ENCODE assay signal across 9 mouse cellular contexts in the genomic region with DNA sequence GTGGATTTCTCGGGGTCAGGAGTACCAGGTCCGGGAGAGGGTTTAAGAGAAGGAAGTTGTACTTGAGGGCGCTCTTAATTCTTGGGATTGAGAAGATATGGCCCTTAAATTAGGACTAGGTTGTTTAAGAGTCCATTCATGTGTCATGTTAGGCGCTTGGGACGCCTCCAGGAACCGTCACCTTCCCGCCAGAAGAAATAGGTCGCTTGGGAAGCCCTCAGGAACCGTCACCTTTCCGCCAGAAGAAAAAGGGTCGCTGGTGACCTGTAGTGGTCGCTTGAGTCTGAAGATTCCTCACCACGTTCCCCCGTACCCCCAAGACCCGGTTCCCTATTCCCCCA. TPM values are rescaled to one million over a fixed set of nuclear protein-coding genes. Genes with fewer than 3 reads are reported as not detected.
DNase-seq lines count a peak whose midpoint lies in the region; ATAC-seq and TF ChIP-seq lines count a peak whose summit lies in the region.
"Had no signal": no experiment of that assay in that cellular context is flagged by ENCODE, and none has a peak within 500 bp of the region (broad histone marks: within the 10 kb centered on the region; RNA-seq: fewer than 3 reads in every experiment).

No protein-coding gene starts in this region.

- H3K9me3 ChIP-seq in forebrain, embryonic 11.5 days (ENCODE audit: control insufficient read depth, low read length): no peaks in the 10 kb centered on the region
- H3K9me3 ChIP-seq in kidney, postnatal 0 days (replicated peaks; ENCODE audit: low read length): no peaks in the 10 kb centered on the region
- H3K9me3 ChIP-seq in midbrain, embryonic 12.5 days: no peaks in the 10 kb centered on the region

- WGBS in forebrain, embryonic 11.5 days: under 1% methylated on average over 15 of the region's 15 CpGs
- 0% methylated on average over 15 of the region's 15 CpGs for WGBS in kidney, postnatal 0 days
- WGBS in midbrain, embryonic 12.5 days: 2% methylated on average over 15 of the region's 15 CpGs

- peaks cover 2% of the 10 kb centered on the region; the same call in 1 of the 2 replicates for H3K36me3 ChIP-seq in forebrain, embryonic 11.5 days (ENCODE audit: control insufficient read depth, insufficient read depth, low read length)
- H3K36me3 ChIP-seq in kidney, postnatal 0 days (ENCODE audit: insufficient read depth, low read length): peaks cover 4% of the 10 kb centered on the region; the same call in 1 of the 2 replicates
- H3K36me3 ChIP-seq in midbrain, embryonic 12.5 days: peaks cover 5% of the 10 kb centered on the region

- intact Hi-C loops in heart, postnatal 36 days (cut with DNase I): loop anchor here (1.0 to 5.0 kb wide), 2 partner anchors 12 to 832 kb away; a partner anchor contains a TSS

- no peaks in the 10 kb centered on the region for H3K27me3 ChIP-seq in forebrain, embryonic 11.5 days (ENCODE audit: control insufficient read depth, insufficient read depth, low read length)
- H3K27me3 ChIP-seq in kidney, postnatal 0 days (ENCODE audit: insufficient read depth, low read length): no peaks in the 10 kb centered on the region
- no peaks in the 10 kb centered on the region for H3K27me3 ChIP-seq in midbrain, embryonic 12.5 days
- H3K27me3 ChIP-seq: Patski had no signal

- peak; percentile 92 for DNase-seq in heart, adult 11 months
- no peak for DNase-seq in heart, postnatal 36 days
- peak; percentile 7 for DNase-seq in MEL-GATA-1-ER (ENCODE audit: extremely low read depth, low read depth)
- no peak for DNase-seq in forebrain, embryonic 11.5 days (ENCODE audit: low spot score)
- no peak for DNase-seq in kidney, postnatal 0 days (ENCODE audit: low spot score)
- DNase-seq in yolk sac, embryonic 10.5 days (ENCODE audit: low spot score): no peak
- no peak for DNase-seq in gastrocnemius, adult 18-20 months (ENCODE audit: low spot score)

- ATAC-seq in forebrain, embryonic 11.5 days (replicated peaks; ENCODE audit: low FRiP score): no peak
- no peak for ATAC-seq in kidney, postnatal 0 days (replicated peaks; ENCODE audit: low FRiP score, low read depth)
- ATAC-seq in midbrain, embryonic 12.5 days (ENCODE audit: low FRiP score, low read depth): no peak

- H3K4me1 ChIP-seq in forebrain, embryonic 11.5 days (replicated peaks; ENCODE audit: control insufficient read depth, insufficient read depth, low read length): peaks cover 4% of the 10 kb centered on the region; the same call in 1 of the 2 replicates
- peaks cover 11% of the 10 kb centered on the region for H3K4me1 ChIP-seq in kidney, postnatal 0 days (replicated peaks; ENCODE audit: insufficient read depth, low read length)
- peaks cover 33% of the 10 kb centered on the region for H3K4me1 ChIP-seq in midbrain, embryonic 12.5 days

- H3K4me2 ChIP-seq in forebrain, embryonic 11.5 days (ENCODE audit: low read depth, low read length, severe bottlenecking): peak overlapping the region; percentile 51
- H3K4me2 ChIP-seq in kidney, postnatal 0 days (ENCODE audit: low read length): peak overlapping the region; percentile 63
- peak overlapping the region; percentile 82 for H3K4me2 ChIP-seq in midbrain, embryonic 12.5 days (replicated peaks)

- peak overlapping the region; percentile 98 for H3K4me3 ChIP-seq in forebrain, embryonic 11.5 days (ENCODE audit: low read depth, low read length)
- peak overlapping the region; percentile 97 for H3K4me3 ChIP-seq in kidney, postnatal 0 days (replicated peaks; ENCODE audit: low read depth, low read length)
- H3K4me3 ChIP-seq in midbrain, embryonic 12.5 days: peak overlapping the region; percentile 94

- peak overlapping the region; percentile 100 for H3K27ac ChIP-seq in forebrain, embryonic 11.5 days (ENCODE audit: low read depth, low read length)
- H3K27ac ChIP-seq in kidney, postnatal 0 days: peak overlapping the region; percentile 93
- peak overlapping the region; percentile 99 for H3K27ac ChIP-seq in midbrain, embryonic 12.5 days (replicated peaks)

- no peak for TF ChIP-seq CTCF in kidney, postnatal 0 days (IDR thresholded peaks at IDR 0.05; ENCODE audit: low read depth)

- H3K9ac ChIP-seq in forebrain, embryonic 11.5 days (ENCODE audit: low read length): peak overlapping the region; percentile 67
- H3K9ac ChIP-seq in kidney, postnatal 0 days (ENCODE audit: low read depth, low read length): peak overlapping the region; percentile 98
- H3K9ac ChIP-seq in midbrain, embryonic 12.5 days (replicated peaks): peak overlapping the region; percentile 99

RNA-seq across cellular contexts. Expression of a gene that starts 0.5 kb away (rescaled TPM):
- 10 to 100 TPM; 30.0 to 32.4 TPM for total RNA-seq in heart, postnatal 36 days (2021)
- 99.4 and 101 TPM in 2 replicates for polyA plus RNA-seq in forebrain, embryonic 11.5 days (2014; fragmentation: Nextera tagmentation; extraction: Ambion mirVana)
- polyA plus RNA-seq in kidney, postnatal 0 days (2015; fragmentation: Nextera tagmentation; extraction: Ambion mirVana): 94.0 and 98.3 TPM in 2 replicates
- 99.0 and 105 TPM in 2 replicates for polyA plus RNA-seq in midbrain, embryonic 12.5 days (2016; fragmentation: Nextera tagmentation; extraction: Ambion mirVana)
- total RNA-seq in gastrocnemius, adult 18-20 months (2021): 10 to 100 TPM; 10.9 to 12.0 TPM

RNA-seq across cellular contexts. Expression of a gene that starts 1.5 kb away (rescaled TPM):
- 10 to 100 TPM; 81.3 to 87.0 TPM for total RNA-seq in heart, postnatal 36 days (2021)
- 230 and 249 TPM in 2 replicates for polyA plus RNA-seq in forebrain, embryonic 11.5 days (2014; fragmentation: Nextera tagmentation; extraction: Ambion mirVana)
- polyA plus RNA-seq in kidney, postnatal 0 days (2015; fragmentation: Nextera tagmentation; extraction: Ambion mirVana): 169 and 174 TPM in 2 replicates
- 238 and 256 TPM in 2 replicates for polyA plus RNA-seq in midbrain, embryonic 12.5 days (2016; fragmentation: Nextera tagmentation; extraction: Ambion mirVana)
- 10 to 100 TPM; 39.5 to 44.5 TPM for total RNA-seq in gastrocnemius, adult 18-20 months (2021)

RNA-seq across cellular contexts. Expression of a gene that starts 12.6 kb away (rescaled TPM):
- total RNA-seq in heart, postnatal 36 days (2021): 10 to 100 TPM; 20.5 to 20.6 TPM
- polyA plus RNA-seq in forebrain, embryonic 11.5 days (2014; fragmentation: Nextera tagmentation; extraction: Ambion mirVana): 46.8 and 48.9 TPM in 2 replicates
- 52.2 and 53.5 TPM in 2 replicates for polyA plus RNA-seq in kidney, postnatal 0 days (2015; fragmentation: Nextera tagmentation; extraction: Ambion mirVana)
- polyA plus RNA-seq in midbrain, embryonic 12.5 days (2016; fragmentation: Nextera tagmentation; extraction: Ambion mirVana): 36.6 and 44.3 TPM in 2 replicates
- total RNA-seq in gastrocnemius, adult 18-20 months (2021): 10 to 100 TPM; 21.2 to 24.5 TPM

RNA-seq across cellular contexts. Expression of a gene that starts 13.5 kb away (rescaled TPM):
- not detected for total RNA-seq in heart, postnatal 36 days (2021)
- polyA plus RNA-seq in forebrain, embryonic 11.5 days (2014; fragmentation: Nextera tagmentation; extraction: Ambion mirVana): 1.7 and 2.4 TPM in 2 replicates
- 1.8 and 2.4 TPM in 2 replicates for polyA plus RNA-seq in kidney, postnatal 0 days (2015; fragmentation: Nextera tagmentation; extraction: Ambion mirVana)
- polyA plus RNA-seq in midbrain, embryonic 12.5 days (2016; fragmentation: Nextera tagmentation; extraction: Ambion mirVana): 2.3 and 2.4 TPM in 2 replicates
- total RNA-seq in gastrocnemius, adult 18-20 months (2021): not detected

RNA-seq across cellular contexts. Expression of a gene that starts 43.9 kb away (rescaled TPM):
- total RNA-seq in heart, postnatal 36 days (2021): 1 to 10 TPM in 1 of 2 experiments, under 1 TPM in 1; 0.24 to 1.1 TPM
- 28.9 and 34.6 TPM in 2 replicates for polyA plus RNA-seq in forebrain, embryonic 11.5 days (2014; fragmentation: Nextera tagmentation; extraction: Ambion mirVana)
- 34.0 and 36.1 TPM in 2 replicates for polyA plus RNA-seq in kidney, postnatal 0 days (2015; fragmentation: Nextera tagmentation; extraction: Ambion mirVana)
- 29.5 and 32.0 TPM in 2 replicates for polyA plus RNA-seq in midbrain, embryonic 12.5 days (2016; fragmentation: Nextera tagmentation; extraction: Ambion mirVana)
- total RNA-seq in gastrocnemius, adult 18-20 months (2021): under 1 TPM; 0.14 to 0.21 TPM

Comparison
In these comparisons a context has a peak if more than half of its experiments do, and no peak if none do; other contexts are left out.
1. DNase-seq: peak in heart, adult 11 months (single experiment) and MEL-GATA-1-ER (single experiment); none in heart, postnatal 36 days (0 of 2), forebrain, embryonic 11.5 days (single experiment), kidney, postnatal 0 days (single experiment), yolk sac, embryonic 10.5 days (single experiment) and gastrocnemius, adult 18-20 months (single experiment).
2. Peak in every context shown above with its lines, with median percentiles within 50 percentile points of each other: H3K27ac ChIP-seq, H3K4me2 ChIP-seq, H3K4me3 ChIP-seq and H3K9ac ChIP-seq.